Mouse (Mus musculus) activated CD4-positive, CD25-positive, alpha-beta regulatory T cell, adult 4 months (primary cell): ENCODE measurements around the gene Zfp580. TPM values are rescaled to one million over a fixed set of nuclear protein-coding genes. Genes with fewer than 3 reads are reported as not detected.
"Not testable (repeated sequence)": the region's sequence is repeated elsewhere in the genome, so short reads cannot be mapped to it uniquely, and the experiment has no call there.

Experiments
- ATAC-seq: one replicate; pipeline ENCODE4 v1.8.0; 2017
- polyA plus RNA-seq, 2 experiments: library from polyadenylated mRNA; unstranded; fragments of 100-300 nt; shearing (Covaris generic); gene quantifications; one replicate each; pipeline ENCODE4 v1.2.1; 2017

Gene Zfp580
- polyA plus RNA-seq, 2 experiments from 2014 or later = 1.2 to 2.8 TPM

GRCm38 (mm10) chr7:5073586-5073985, 22.2 kb downstream of the Zfp580 start:
- ATAC-seq = no peak

DNA sequence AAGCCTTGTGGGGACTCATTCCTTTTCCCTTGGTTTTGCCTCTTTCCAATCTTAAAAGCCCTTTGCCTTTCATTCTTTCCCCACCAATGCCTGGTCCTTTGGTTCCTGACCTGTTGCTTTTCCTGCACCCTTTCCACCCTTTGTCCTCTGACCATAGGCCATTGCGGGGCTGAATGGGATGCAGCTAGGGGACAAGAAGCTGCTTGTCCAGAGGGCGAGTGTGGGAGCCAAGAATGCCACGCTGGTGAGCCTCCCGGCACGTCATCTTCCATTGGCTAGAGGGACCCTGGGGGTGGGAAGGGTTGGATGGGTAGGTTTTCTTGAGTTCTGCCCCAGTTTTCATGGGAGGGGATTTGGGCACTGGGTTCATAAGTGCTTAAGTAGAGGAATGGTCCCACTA, 23.6 kb downstream of the Zfp580 start:
- ATAC-seq = no peak

GRCm38 (mm10) chr7:5076931-5077330, 25.6 kb downstream of the Zfp580 start:
- no peak for ATAC-seq

DNA sequence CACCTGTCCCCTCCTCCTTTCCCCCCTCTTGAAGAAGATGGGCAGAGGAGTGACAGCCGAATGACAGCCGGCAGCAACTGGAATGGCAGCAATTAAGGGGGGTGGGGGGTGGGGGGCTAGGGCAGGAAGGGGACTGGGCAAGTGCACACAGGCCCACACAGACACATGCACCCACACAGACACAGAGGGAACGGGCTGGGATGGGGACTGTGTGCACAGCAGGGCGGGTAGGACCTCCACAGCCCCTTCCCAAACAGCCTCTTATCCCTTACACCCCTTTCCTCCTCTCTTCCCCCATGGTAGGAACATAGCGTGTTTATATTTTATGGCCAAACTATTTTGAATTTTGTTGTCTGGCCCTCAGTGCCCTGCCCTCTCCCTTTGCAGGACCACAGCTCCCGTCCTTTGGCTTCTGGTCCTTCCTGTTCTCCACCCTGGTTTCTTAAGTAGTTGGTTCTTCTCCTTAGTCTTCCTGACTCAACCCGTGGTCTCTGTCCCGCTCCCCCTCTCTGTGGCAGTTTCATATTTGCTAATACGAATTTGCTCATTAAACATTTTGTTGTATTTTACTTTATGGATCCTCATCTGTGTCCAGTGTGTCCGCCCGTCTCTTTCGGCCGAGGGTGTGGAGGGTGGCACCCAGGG, 28.1 kb downstream of the Zfp580 start:
- not testable (repeated sequence) for ATAC-seq

GRCm38 (mm10) chr7:5080010-5080751, 28.8 kb downstream of the Zfp580 start, which contains the start of gene Epn1:
TSS of gene Epn1 (plus strand) at chr7:5080235.
- peak; percentile 96 for ATAC-seq

- no peak for ATAC-seq
Measured at GRCm38 (mm10) chr7:5080815-5081214, 29.5 kb downstream of the Zfp580 start.

GRCm38 (mm10) chr7:5081241-5081640, 29.9 kb downstream of the Zfp580 start:
- ATAC-seq = no peak

GRCm38 (mm10) chr7:5081939-5082338, 30.6 kb downstream of the Zfp580 start:
- no peak for ATAC-seq

GRCm38 (mm10) chr7:5083325-5084105, 32.2 kb downstream of the Zfp580 start:
- ATAC-seq = no peak

DNA sequence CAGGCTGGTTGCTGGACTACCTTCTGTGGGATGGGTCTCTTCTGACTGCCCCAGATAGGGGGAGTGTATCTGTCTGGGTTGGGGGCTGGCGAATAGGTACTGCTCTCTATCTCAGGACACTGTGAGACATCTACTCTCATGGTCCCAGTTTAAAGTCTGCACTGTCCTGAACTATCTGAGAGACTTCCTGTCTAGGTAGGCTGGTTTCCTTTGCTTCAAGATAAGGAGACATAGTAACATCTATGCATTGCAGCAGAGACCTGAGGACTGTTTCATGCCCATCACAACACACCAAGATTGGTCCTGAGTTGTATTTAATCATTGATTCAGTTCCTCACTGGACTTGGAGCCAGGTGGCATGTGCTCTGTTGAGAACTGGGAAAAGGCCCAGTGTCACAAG, 34.2 kb downstream of the Zfp580 start:
- ATAC-seq = no peak

- ATAC-seq = no peak
Measured at GRCm38 (mm10) chr7:5086921-5087440, 35.6 kb downstream of the Zfp580 start.

DNA sequence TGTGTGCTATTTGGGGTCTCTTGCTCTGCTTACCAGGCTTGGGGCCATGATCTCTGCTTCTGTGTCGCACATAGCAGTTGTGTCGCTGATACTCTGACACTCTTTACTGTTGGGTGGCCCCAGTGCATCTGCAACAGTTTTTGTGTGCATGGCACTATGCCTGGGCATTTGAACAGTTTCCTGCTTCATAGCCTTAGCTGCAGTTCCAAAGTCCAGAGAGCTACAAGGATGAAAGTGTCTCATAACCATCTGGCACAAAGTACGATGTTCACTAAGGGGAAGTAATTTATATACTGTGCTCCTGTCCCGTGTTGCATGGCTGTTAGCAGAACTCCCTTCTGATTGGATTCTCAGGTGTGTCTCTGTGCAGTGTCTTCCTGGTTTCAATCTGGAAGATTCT, 36.5 kb downstream of the Zfp580 start:
- no peak for ATAC-seq

- ATAC-seq = no peak
Measured at GRCm38 (mm10) chr7:5089853-5090252, 38.5 kb downstream of the Zfp580 start.

- ATAC-seq = no peak
Measured at GRCm38 (mm10) chr7:5091008-5091728, 39.8 kb downstream of the Zfp580 start.

DNA sequence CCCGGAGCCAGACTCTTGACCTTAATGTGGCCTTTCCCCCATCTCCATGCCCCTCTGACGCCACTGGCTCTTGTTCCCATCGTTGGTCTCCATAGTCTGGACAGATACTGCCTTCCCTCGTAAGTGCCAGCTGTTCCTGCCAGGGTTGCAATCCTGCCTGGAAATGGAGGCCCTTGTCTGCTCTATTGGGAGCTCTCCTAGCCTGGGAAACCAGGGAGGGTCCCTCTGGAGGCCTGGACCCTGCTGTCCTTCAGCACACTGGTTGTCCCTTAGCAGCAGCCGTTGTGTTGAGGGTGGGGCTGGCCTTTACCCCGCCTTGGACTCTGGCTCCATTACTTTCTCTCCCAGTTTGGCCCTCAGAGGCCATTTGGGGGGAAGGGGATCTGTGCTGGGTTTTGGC, 41.0 kb downstream of the Zfp580 start:
- ATAC-seq = no peak

DNA sequence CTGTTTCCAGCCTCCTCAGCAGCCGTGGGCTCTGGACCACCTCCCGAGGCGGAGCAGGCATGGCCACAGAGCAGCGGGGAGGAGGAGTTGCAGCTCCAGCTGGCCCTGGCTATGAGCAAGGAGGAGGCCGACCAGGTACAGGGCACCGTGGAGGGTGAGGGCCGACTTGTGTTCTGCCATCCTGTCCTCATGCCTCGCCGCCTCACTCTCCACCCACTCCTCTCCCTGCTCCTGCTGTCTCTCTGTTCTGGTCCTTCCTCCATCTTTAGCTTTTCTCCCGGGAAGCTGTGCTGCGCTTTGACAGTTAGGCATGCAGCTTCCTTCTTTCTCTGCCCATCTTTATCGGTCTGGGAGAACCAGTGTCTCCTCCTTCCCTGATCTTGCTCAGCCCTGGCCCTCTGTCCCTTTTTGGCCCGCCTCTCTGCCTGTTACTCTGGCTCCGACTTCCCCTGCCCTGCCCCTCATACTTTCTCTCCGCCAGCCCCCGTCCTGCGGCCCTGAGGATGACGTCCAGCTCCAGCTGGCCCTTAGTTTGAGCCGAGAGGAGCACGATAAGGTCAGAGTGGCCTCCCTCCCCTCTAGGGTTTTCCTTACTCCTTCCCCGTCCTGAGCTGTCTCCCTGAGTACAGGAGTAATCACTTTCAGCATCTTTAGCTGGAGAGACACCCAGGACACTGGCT, 41.6 kb downstream of the Zfp580 start:
- ATAC-seq = no peak

- no peak for ATAC-seq
Measured at GRCm38 (mm10) chr7:5098769-5099168, 47.4 kb downstream of the Zfp580 start.

- no peak for ATAC-seq
Measured at GRCm38 (mm10) chr7:5099796-5100195, 48.5 kb downstream of the Zfp580 start.

DNA sequence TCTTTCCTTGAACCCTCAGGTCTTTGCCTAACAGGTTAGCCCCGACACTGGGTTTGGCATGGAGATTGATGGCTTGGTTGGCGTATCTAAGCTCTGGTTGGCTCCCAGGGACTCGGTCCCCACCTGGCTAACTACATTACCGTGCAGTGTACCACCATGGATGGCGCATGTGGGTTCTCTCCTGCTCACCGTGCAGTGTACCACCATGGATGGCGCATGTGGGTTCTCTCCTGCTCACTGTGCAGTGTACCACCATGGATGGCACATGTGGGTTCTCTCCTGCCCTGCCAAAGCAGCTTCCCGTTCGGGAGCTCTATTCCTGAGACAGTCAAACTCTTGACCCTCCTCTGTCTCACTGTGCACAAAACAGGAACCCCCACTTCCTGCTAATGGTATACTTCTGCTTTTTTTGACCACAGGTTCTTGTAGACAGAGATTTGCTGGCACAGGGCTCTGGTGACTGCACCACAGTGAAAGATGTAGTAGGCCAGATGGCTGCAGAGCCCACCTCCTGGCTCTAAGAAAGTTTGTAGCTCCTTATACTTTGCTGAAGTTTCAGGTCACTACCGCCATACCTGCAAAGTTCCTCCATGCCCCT, 49.8 kb downstream of the Zfp580 start:
- ATAC-seq = no peak

DNA sequence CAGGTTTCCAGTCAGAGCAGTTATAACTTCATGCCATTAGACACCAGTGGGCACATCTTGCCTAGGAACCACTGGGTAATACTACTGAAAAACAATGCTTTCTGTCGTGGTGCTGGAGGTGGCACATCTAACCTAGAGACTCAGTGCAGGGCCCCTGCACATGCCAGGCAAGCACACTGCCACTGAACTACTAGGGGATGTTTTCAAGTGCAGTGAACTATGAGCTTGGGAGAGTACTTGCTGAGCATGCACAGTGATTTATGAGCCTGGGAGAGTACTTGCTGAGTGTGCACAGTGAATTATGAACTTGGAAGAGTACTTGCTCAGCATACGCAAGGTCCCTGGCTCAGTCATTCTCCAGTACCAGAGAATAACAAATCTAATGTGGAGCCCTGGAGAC, 51.2 kb downstream of the Zfp580 start:
- ATAC-seq = no peak
